ENCODE assay signal across 9 mouse cellular contexts in genomic region chr2:118203739-118204461, GRCm38 (mm10). TPM values are rescaled to one million over a fixed set of nuclear protein-coding genes. Genes with fewer than 3 reads are reported as not detected.
DNase-seq lines count a peak whose midpoint lies in the region; ATAC-seq and TF ChIP-seq lines count a peak whose summit lies in the region.
"Had no signal": no experiment of that assay in that cellular context is flagged by ENCODE, and none has a peak within 500 bp of the region (broad histone marks: within the 10 kb centered on the region; RNA-seq: fewer than 3 reads in every experiment).

No protein-coding gene starts in this region.

- H3K4me1 ChIP-seq in heart, embryonic 16.5 days (ENCODE audit: control insufficient read depth, insufficient read depth, low read length): peaks cover 4% of the 10 kb centered on the region; the same call in 1 of the 2 replicates
- H3K4me1 ChIP-seq in midbrain, embryonic 11.5 days (ENCODE audit: control insufficient read depth, insufficient read depth, low read length): peaks cover 31% of the 10 kb centered on the region

- WGBS in heart, embryonic 16.5 days: 15% methylated on average over 16 of the region's 16 CpGs
- WGBS in midbrain, embryonic 11.5 days: 7% methylated on average over 16 of the region's 16 CpGs

- peak overlapping the region; percentile 11; the same call in 1 of the 2 replicates for H3K4me3 ChIP-seq in heart, embryonic 16.5 days (ENCODE audit: low read length)
- no peak overlapping the region for H3K4me3 ChIP-seq in midbrain, embryonic 11.5 days (ENCODE audit: low read depth, low read length)

- in situ Hi-C loops in Patski (cut with MboI; ENCODE audit: low pct_unique_long_range_greater_than_20kb): no loop called here

- TF ChIP-seq CTCF in Patski (IDR thresholded peaks at IDR 0.05): no peak

- POLR2A ChIA-PET in Patski (lab: Charles Lee): interaction anchor here (0.6 to 1.2 kb wide), 2 partner anchors 22 to 36 kb away, joined by 3 read pairs; no protein-coding TSS in a partner anchor

- ATAC-seq in Patski: peak; percentile 91
- 0 out of 2 replicates have a peak, but pooled peaks have one; percentile 41 for ATAC-seq in heart, embryonic 16.5 days (replicated peaks; ENCODE audit: extremely low read depth, insufficient read depth, low FRiP score)
- ATAC-seq in midbrain, embryonic 11.5 days (ENCODE audit: low FRiP score): peak; percentile 78
- ATAC-seq in activated CD4-positive, CD25-positive, alpha-beta regulatory T cell, adult 4 months: no peak

- H3K27ac ChIP-seq in heart, embryonic 16.5 days (ENCODE audit: low read length): no peak overlapping the region
- H3K27ac ChIP-seq in midbrain, embryonic 11.5 days (ENCODE audit: low read depth, low read length): peak overlapping the region; percentile 81

- CTCF ChIA-PET in Patski (lab: Charles Lee): interaction anchor here (0.9 to 1.8 kb wide), 4 partner anchors 37 to 132 kb away, joined by 3 to 7 read pairs (median 4); no protein-coding TSS in a partner anchor

- no peak overlapping the region; the same call in 1 of the 2 replicates for H3K9ac ChIP-seq in heart, embryonic 16.5 days (ENCODE audit: low read length)
- peak overlapping the region; percentile 33; the same call in 1 of the 2 replicates for H3K9ac ChIP-seq in midbrain, embryonic 11.5 days (ENCODE audit: low read length)

- peaks cover 3% of the 10 kb centered on the region for H3K27me3 ChIP-seq in Patski
- H3K27me3 ChIP-seq in heart, embryonic 16.5 days (ENCODE audit: control insufficient read depth, insufficient read depth, low read length): peaks cover 47% of the 10 kb centered on the region
- H3K27me3 ChIP-seq in midbrain, embryonic 11.5 days (ENCODE audit: control insufficient read depth, insufficient read depth, low read length): peaks cover 2% of the 10 kb centered on the region; the same call in 1 of the 2 replicates

- H3K9me3 ChIP-seq in heart, embryonic 16.5 days (replicated peaks; ENCODE audit: control insufficient read depth, low read length): no peaks in the 10 kb centered on the region
- H3K9me3 ChIP-seq in midbrain, embryonic 11.5 days (ENCODE audit: control insufficient read depth, low read length): no peaks in the 10 kb centered on the region
- H3K9me3 ChIP-seq: G1E had no signal

- DNase-seq in Patski (ENCODE audit: low read depth, low spot score): peak; percentile 94
- peak; percentile 25 to 57 for DNase-seq in cerebellum, postnatal 4 days (ENCODE audit: low spot score in 2 of 2)
- peak; percentile 19 to 69 for DNase-seq in layer of hippocampus, adult 18-20 months (ENCODE audit: low spot score in 2 of 2)
- peak; percentile 95 for DNase-seq in midbrain, embryonic 11.5 days (ENCODE audit: low spot score, missing footprints)
- DNase-seq in ovary, postnatal 10 days (ENCODE audit: low spot score): no peak
- no peak for DNase-seq in spleen, postnatal 4 days (ENCODE audit: low spot score in 2 of 2)

- no peaks in the 10 kb centered on the region for H3K36me3 ChIP-seq in heart, embryonic 16.5 days (ENCODE audit: control insufficient read depth, insufficient read depth)
- H3K36me3 ChIP-seq in midbrain, embryonic 11.5 days (ENCODE audit: control insufficient read depth, insufficient read depth, low read length): no peaks in the 10 kb centered on the region
- H3K36me3 ChIP-seq: G1E had no signal

- H3K4me2 ChIP-seq in heart, embryonic 16.5 days (ENCODE audit: low read depth, low read length): peak overlapping the region; percentile 33
- peak overlapping the region; percentile 36 for H3K4me2 ChIP-seq in midbrain, embryonic 11.5 days

RNA-seq across cellular contexts. Expression of gene Fsip1, which starts 52.9 kb away (rescaled TPM):
- polyA plus RNA-seq in Patski (2021): 0.99 TPM
- polyA plus RNA-seq in heart, embryonic 16.5 days (2015; fragmentation: Nextera tagmentation; extraction: Ambion mirVana): 0.11 and 0.20 TPM in 2 replicates
- total RNA-seq in layer of hippocampus, adult 18-20 months (2021): 1 to 10 TPM in 1 of 2 experiments, under 1 TPM in 1; 0.68 to 1.2 TPM
- 2.3 and 2.8 TPM in 2 replicates for polyA plus RNA-seq in midbrain, embryonic 11.5 days (2014; fragmentation: Nextera tagmentation; extraction: Ambion mirVana)
- polyA plus RNA-seq in activated CD4-positive, CD25-positive, alpha-beta regulatory T cell, adult 4 months (2017; shearing (Covaris generic)): not detected
- polyA plus RNA-seq: G1E had no signal

Comparison
In these comparisons a context has a peak if more than half of its experiments do, and no peak if none do; other contexts are left out.
1. DNase-seq: peak in Patski (single experiment), cerebellum, postnatal 4 days (2 of 2), layer of hippocampus, adult 18-20 months (2 of 2) and midbrain, embryonic 11.5 days (single experiment); none in ovary, postnatal 10 days (single experiment) and spleen, postnatal 4 days (0 of 2).